Mouse (Mus musculus) G1E (cell line): ENCODE data around the gene Adipor2. TPM values are rescaled to one million over a fixed set of nuclear protein-coding genes. Genes with fewer than 3 reads are reported as not detected.

Experiments
- ATAC-seq: 2 replicates; pipeline ENCODE4 v1.8.0; 2016; ENCODE audit warnings: mild to moderate bottlenecking; ENCODE audit not compliant: insufficient number of reproducible peaks, poor library complexity, low FRiP score, severe bottlenecking; ENCODE audit errors: extremely low read depth
- DNase-seq: peaks from one replicate; pipeline ENCODE4 v3.0.0; 2012; ENCODE audit warnings: low spot score
- H3K27me3 ChIP-seq: 2 replicates; pipeline ENCODE4 v1.6.1; 2012; ENCODE audit warnings: mild to moderate bottlenecking, low read length, inconsistent platforms; ENCODE audit not compliant: insufficient read depth
- H3K36me3 ChIP-seq: replicated peaks from 2 replicates; pipeline ENCODE3; 2012; ENCODE audit warnings: mild to moderate bottlenecking, inconsistent platforms
- H3K4me1 ChIP-seq: 2 replicates; pipeline ENCODE4 v1.6.1; 2012; ENCODE audit warnings: low read depth, low read length, inconsistent platforms, mixed read lengths; ENCODE audit not compliant: insufficient read depth
- H3K4me3 ChIP-seq: 2 replicates; pipeline ENCODE4 v1.5.1; 2012; ENCODE audit warnings: low read depth, mild to moderate bottlenecking, inconsistent platforms, low read length, moderate library complexity, mixed read lengths
- H3K9me3 ChIP-seq: replicated peaks from 2 replicates; pipeline ENCODE4 v1.6.1; 2012; ENCODE audit warnings: inconsistent platforms
- CTCF ChIP-seq: IDR thresholded peaks from 2 replicates; pipeline ENCODE4 v1.5.1; 2012; ENCODE audit warnings: low read depth, low read length, inconsistent platforms, mixed read lengths
- GATA1 ChIP-seq: IDR thresholded peaks from 2 replicates; pipeline ENCODE4 v1.6.1; 2012; ENCODE audit warnings: borderline replicate concordance, low read length, inconsistent platforms, mixed read lengths
- GATA2 ChIP-seq: IDR thresholded peaks from 2 replicates; pipeline ENCODE4 v1.6.1; 2012; ENCODE audit warnings: low read depth, low read length, inconsistent platforms, borderline replicate concordance
- POLR2AphosphoS5 ChIP-seq: IDR thresholded peaks from 2 replicates; pipeline ENCODE4 v1.6.1; 2012; ENCODE audit warnings: low read depth, low read length, inconsistent platforms; ENCODE audit not compliant: insufficient replicate concordance
- TAL1 ChIP-seq: conservative IDR thresholded peaks from 2 replicates; pipeline ENCODE4 v1.6.1; 2012; ENCODE audit warnings: low read depth, low read length, inconsistent platforms, mixed read lengths
- polyA plus RNA-seq: library from polyadenylated mRNA; stranded (reverse); fragments of >175 nt; gene quantifications from 2 replicates; pipeline ENCODE4 v1.2.3, GENCODE M21; 2012
- total RNA-seq, 2 experiments: library from RNA; stranded (forward) in 1 of 2; stranded (reverse) in 1 of 2; fragments of 200-1000 nt in 1 of 2; fragments of >200 nt in 1 of 2; fragmentation: Nextera tagmentation in 1 of 2; gene quantifications; 2 replicates each; pipeline ENCODE4 v1.2.3; 2014 to 2017

Gene Adipor2
- total and polyA plus RNA-seq, 3 experiments, result 28.2 to 129 (median 97.8) TPM

DNA sequence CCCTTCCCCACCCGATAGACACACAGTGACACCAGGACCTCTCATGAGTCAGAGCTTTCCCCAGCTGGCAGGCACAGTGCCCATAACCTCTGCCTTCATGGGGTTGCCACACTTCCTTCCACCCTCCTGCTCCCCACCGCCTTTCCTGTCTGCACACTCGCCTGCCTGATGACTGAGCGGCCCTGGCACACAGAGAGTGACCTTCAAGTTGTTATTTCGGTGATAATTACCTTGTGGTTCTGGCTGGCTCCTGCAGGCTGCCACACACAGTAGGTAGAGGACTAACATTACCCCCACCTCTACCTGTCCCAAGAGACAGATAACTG lies 21.2 kb downstream of the Adipor2 start:
- no peak for TF ChIP-seq CTCF
- no peak for TF ChIP-seq GATA2
- TF ChIP-seq TAL1, result no peak
- no peak for TF ChIP-seq GATA1
- no peak for TF ChIP-seq POLR2AphosphoS5
- Histone ChIP-seq H3K27me3 (peaks cover 5% of the 10 kb centered on the region; the same call in 1 of the 2 replicates), H3K4me1 (peaks cover 13% of the 10 kb centered on the region), H3K4me3 (no peak overlapping the region), H3K36me3 (no peaks in the 10 kb centered on the region), H3K9me3 (no peaks in the 10 kb centered on the region)
- no peak; the same call in 1 of the 2 replicates for ATAC-seq
- DNase-seq, result no peak

- Histone ChIP-seq H3K27me3 (peaks cover 5% of the 10 kb centered on the region; the same call in 1 of the 2 replicates), H3K4me1 (peaks cover 13% of the 10 kb centered on the region), H3K4me3 (no peak overlapping the region), H3K36me3 (no peaks in the 10 kb centered on the region), H3K9me3 (no peaks in the 10 kb centered on the region)
- TF ChIP-seq CTCF, result no peak
- DNase-seq, result no peak
- peak; percentile 66 for ATAC-seq
Measured at GRCm38 (mm10) chr6:119395421-119396308, 21.8 kb downstream of the Adipor2 start.

DNA sequence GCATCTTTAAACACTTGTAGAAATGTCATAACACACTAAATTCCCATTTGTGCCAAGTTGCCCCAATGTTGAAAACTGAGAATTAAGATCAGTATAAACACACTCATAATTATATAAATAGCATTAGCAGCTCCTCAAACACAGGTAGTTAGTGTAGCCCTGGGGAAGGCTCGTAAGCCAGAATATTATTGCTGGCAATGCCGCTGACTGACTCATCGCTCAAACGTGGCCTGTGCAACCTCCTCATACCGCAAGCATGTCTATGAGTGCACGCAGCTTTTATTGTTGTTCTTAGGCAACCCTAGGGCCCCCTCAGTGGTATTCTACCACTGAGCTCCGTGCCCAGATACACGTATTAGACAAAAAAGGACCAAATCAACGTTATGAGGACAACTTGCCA lies 24.7 kb downstream of the Adipor2 start:
- TF ChIP-seq POLR2AphosphoS5 (no peak), GATA1 (no peak), TAL1 (no peak), GATA2 (no peak), CTCF (no peak)
- DNase-seq, result no peak
- no peak for ATAC-seq
- H3K27me3 ChIP-seq, result 0 out of 2 replicates have a peak, but pooled peaks cover 5% of the 10 kb centered on the region
- H3K4me3 ChIP-seq, result no peak overlapping the region
- H3K9me3 ChIP-seq, result no peaks in the 10 kb centered on the region
- H3K36me3 ChIP-seq, result no peaks in the 10 kb centered on the region
- H3K4me1 ChIP-seq, result peaks cover 19% of the 10 kb centered on the region

DNA sequence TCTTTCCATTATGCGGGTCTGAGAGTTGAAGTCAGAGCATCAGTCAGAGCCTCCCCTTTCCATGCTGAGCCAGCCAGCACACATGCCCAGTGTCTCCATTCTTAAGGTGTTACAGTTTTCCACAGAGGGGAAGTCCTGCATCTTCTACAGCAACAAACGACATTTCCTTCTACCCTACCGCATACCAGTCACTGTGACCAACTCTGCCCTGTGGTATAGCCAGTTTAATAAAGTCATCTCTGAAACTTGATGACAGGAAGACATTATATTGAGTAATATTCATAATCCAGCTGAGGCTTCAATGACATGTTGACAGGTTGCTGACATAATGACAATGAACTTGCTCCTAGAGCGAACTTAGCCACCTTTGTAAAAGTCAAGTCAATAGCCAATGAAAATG lies 26.8 kb downstream of the Adipor2 start:
- Histone ChIP-seq H3K4me3 (no peak overlapping the region), H3K4me1 (peaks cover 25% of the 10 kb centered on the region), H3K27me3 (no peaks in the 10 kb centered on the region), H3K9me3 (no peaks in the 10 kb centered on the region), H3K36me3 (no peaks in the 10 kb centered on the region)
- no peak for DNase-seq
- no peak for ATAC-seq
- TF ChIP-seq CTCF (no peak), POLR2AphosphoS5 (no peak), TAL1 (no peak), GATA1 (no peak), GATA2 (no peak)

DNA sequence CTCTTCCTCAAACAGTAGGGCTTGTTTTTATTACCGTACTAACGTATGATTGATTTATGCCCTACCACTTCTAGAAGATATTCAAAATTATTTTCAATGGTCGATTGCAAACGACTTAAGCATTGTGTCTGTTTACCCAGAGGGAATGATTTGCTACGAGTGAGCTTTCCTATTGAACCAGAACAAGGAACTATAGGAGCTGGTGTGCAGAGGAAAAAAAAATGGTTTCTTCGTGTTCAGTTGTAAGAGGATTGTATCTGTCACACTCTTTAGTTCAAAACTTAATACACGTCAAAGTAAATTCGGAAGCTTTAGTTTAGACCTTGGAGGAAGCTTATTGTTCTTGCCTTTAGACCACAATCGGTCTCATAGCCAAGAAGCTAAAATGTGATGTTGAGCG lies 28.4 kb downstream of the Adipor2 start:
- no peak for TF ChIP-seq TAL1
- TF ChIP-seq GATA1, result no peak
- TF ChIP-seq CTCF, result no peak
- no peak for TF ChIP-seq POLR2AphosphoS5
- no peak for TF ChIP-seq GATA2
- Histone ChIP-seq H3K4me1 (peaks cover 26% of the 10 kb centered on the region), H3K36me3 (peaks cover 11% of the 10 kb centered on the region), H3K27me3 (no peaks in the 10 kb centered on the region), H3K9me3 (no peaks in the 10 kb centered on the region), H3K4me3 (peak overlapping the region; percentile 81)
- ATAC-seq, result no peak
- DNase-seq, result no peak

- ATAC-seq (peak; percentile 97), DNase-seq (peak; percentile 85)
- no peaks in the 10 kb centered on the region for H3K27me3 ChIP-seq
- H3K9me3 ChIP-seq, result no peaks in the 10 kb centered on the region
- peaks cover 26% of the 10 kb centered on the region for H3K4me1 ChIP-seq
- peak overlapping the region; percentile 81 for H3K4me3 ChIP-seq
- H3K36me3 ChIP-seq, result peaks cover 16% of the 10 kb centered on the region
- TF ChIP-seq GATA2, result no peak
- no peak for TF ChIP-seq POLR2AphosphoS5
- no peak for TF ChIP-seq TAL1
- no peak for TF ChIP-seq GATA1
- TF ChIP-seq CTCF, result no peak
Measured at GRCm38 (mm10) chr6:119388650-119389012, 28.9 kb downstream of the Adipor2 start.
